Mouse (Mus musculus): ENCODE results near the gene Rab22a.
A peak's percentile ranks its signal among the peaks of the same experiment; 100 is the strongest.

DNA sequence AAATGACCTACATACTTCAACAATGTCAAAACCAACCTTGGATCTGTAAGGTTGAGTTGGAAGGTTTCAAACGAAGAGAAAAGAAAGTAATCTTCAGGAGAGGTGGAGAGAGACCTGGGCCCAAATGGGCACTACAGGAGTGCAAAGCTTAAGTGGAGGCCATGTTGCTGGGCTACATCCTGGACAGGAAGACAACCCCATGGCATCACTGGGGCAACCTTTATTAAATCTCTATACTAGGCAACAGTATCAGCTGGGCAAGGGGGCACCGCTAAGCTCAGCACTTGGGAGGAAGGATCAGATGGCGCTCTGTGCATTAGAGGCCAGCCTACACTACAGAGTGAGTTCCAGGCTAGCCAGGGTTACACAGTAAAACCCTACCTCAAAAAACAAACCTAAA lies 33.8 kb upstream of the Rab22a start:
- 0 out of 2 replicates have a peak, but pooled peaks have one; percentile 1 for TF ChIP-seq CTCF (conservative IDR thresholded peaks at IDR 0.05; ENCODE audit: low read length)
- no peak for TF ChIP-seq NANOG (IDR thresholded peaks at IDR 0.05; ENCODE audit: borderline replicate concordance, low read length)

All from E14TG2a.4 (cell line).